Mouse (Mus musculus): ENCODE measurements around the gene Spast. TPM values are rescaled to one million over a fixed set of nuclear protein-coding genes. Genes with fewer than 3 reads are reported as not detected.
"Not testable (repeated sequence)": the region's sequence is repeated elsewhere in the genome, so short reads cannot be mapped to it uniquely, and the experiment has no call there.

The Spast gene
- polyA plus RNA-seq, 1 experiment from 2014 or later, result 54.1 TPM

- WGBS, result 51% methylated on average over 5 of the region's 5 CpGs
- H3K36me3 ChIP-seq (replicated peaks; ENCODE audit: control insufficient read depth, insufficient read depth), result no peaks in the 10 kb centered on the region
- DNase-seq (ENCODE audit: low spot score) (no peak), ATAC-seq (ENCODE audit: low FRiP score) (no peak)
- H3K9ac ChIP-seq, result no peak overlapping the region
- no peak overlapping the region for H3K4me3 ChIP-seq (replicated peaks; ENCODE audit: low read length)
- H3K27ac ChIP-seq, result no peak overlapping the region
- no peaks in the 10 kb centered on the region for H3K27me3 ChIP-seq (ENCODE audit: control insufficient read depth, insufficient read depth, low read length)
- no peaks in the 10 kb centered on the region for H3K4me1 ChIP-seq (replicated peaks; ENCODE audit: control insufficient read depth, insufficient read depth, low read length)
- no peak overlapping the region for H3K4me2 ChIP-seq (replicated peaks)
- H3K9me3 ChIP-seq (ENCODE audit: control insufficient read depth, low read length), result no peaks in the 10 kb centered on the region
Observed at GRCm38 (mm10) chr17:74322400-74323054, 16.3 kb upstream of the Spast start.

GRCm38 (mm10) chr17:74323844-74324243, 14.9 kb upstream of the Spast start, which contains the start of gene Dpy30:
Gene Dpy30, minus strand, starts transcription at chr17:74323944.
- 82% methylated on average over 2 of the region's 2 CpGs for WGBS
- Histone ChIP-seq H3K27me3 (ENCODE audit: control insufficient read depth, insufficient read depth, low read length) (no peaks in the 10 kb centered on the region), H3K4me2 (replicated peaks) (no peak within 1 kb of the TSS), H3K9me3 (ENCODE audit: control insufficient read depth, low read length) (no peaks in the 10 kb centered on the region), H3K36me3 (replicated peaks; ENCODE audit: control insufficient read depth, insufficient read depth) (no peaks in the 10 kb centered on the region), H3K9ac (no peak within 1 kb of the TSS), H3K4me1 (replicated peaks; ENCODE audit: control insufficient read depth, insufficient read depth, low read length) (no peaks in the 10 kb centered on the region), H3K4me3 (replicated peaks; ENCODE audit: low read length) (no peak within 1 kb of the TSS), H3K27ac (no peak within 1 kb of the TSS)
- DNase-seq (ENCODE audit: low spot score) (no peak), ATAC-seq (ENCODE audit: low FRiP score) (no peak)

DNA sequence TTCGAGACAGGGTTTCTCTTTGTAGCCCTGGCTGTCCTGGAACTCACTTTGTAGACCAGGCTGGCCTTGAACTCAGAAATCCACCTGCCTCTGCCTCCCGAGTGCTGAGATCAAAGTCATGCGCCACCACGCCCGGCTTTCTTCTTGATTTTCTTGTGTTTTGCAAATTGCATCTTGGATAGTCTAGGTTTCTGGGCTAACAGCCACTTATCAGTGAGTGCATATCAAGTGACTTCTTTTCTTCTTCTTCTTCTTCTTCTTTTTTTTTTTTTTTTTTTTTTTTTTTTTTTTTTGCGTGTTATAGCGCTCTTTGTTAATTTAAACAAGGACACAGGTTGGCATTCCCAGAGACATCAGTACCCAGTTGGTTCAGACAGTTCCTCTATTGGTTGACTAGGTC, 11.6 kb upstream of the Spast start:
- H3K4me3 ChIP-seq (replicated peaks; ENCODE audit: low read length); DNase-seq (ENCODE audit: low spot score); H3K9me3 ChIP-seq (ENCODE audit: control insufficient read depth, low read length); H3K4me2 ChIP-seq (replicated peaks); H3K9ac ChIP-seq; H3K27me3 ChIP-seq (ENCODE audit: control insufficient read depth, insufficient read depth, low read length); ATAC-seq (ENCODE audit: low FRiP score); H3K4me1 ChIP-seq (replicated peaks; ENCODE audit: control insufficient read depth, insufficient read depth, low read length); H3K27ac ChIP-seq; H3K36me3 ChIP-seq (replicated peaks; ENCODE audit: control insufficient read depth, insufficient read depth): not testable (repeated sequence)
- WGBS, result 87% methylated on average over 7 of the region's 7 CpGs

GRCm38 (mm10) chr17:74328146-74328545, 10.6 kb upstream of the Spast start:
- not testable (repeated sequence) for ATAC-seq (ENCODE audit: low FRiP score); H3K4me3 ChIP-seq (replicated peaks; ENCODE audit: low read length); H3K4me1 ChIP-seq (replicated peaks; ENCODE audit: control insufficient read depth, insufficient read depth, low read length); H3K36me3 ChIP-seq (replicated peaks; ENCODE audit: control insufficient read depth, insufficient read depth); H3K9me3 ChIP-seq (ENCODE audit: control insufficient read depth, low read length); H3K27me3 ChIP-seq (ENCODE audit: control insufficient read depth, insufficient read depth, low read length); H3K9ac ChIP-seq; H3K27ac ChIP-seq; H3K4me2 ChIP-seq (replicated peaks)
- 52% methylated on average over 2 of the region's 2 CpGs for WGBS
- peak; percentile 65 for DNase-seq (ENCODE audit: low spot score)

DNA sequence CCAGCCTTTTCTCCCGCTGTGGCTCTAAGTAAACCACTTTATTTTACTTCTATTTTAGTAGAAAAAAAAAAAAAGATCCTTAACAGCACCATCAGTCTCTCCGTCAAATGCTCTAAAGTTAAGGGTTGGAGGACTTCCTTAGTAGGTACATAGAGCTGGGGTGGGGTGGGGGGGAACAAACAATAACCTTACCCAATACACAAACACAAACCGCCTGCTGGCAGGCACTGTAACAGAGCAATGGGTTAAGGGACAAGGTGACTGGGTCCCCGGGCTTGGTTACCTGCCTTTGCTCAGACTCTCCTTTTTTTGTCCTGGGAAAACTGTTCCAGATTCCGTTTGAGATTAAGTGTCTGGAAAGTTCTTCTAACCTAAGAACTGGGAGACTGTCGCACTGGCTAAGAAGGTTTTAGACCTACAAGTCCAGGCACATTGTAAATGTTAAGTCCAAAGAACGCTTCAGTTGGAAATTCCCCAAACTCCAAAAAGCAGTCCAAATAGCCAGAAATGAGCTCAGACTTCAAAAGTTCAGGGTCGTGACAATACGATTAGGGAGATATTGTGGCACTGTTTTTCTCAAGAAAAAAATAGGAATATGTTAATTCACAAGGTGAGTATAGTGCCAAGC, 7.6 kb upstream of the Spast start:
- Histone ChIP-seq H3K4me2 (replicated peaks) (no peak overlapping the region), H3K27ac (no peak overlapping the region), H3K4me1 (replicated peaks; ENCODE audit: control insufficient read depth, insufficient read depth, low read length) (no peaks in the 10 kb centered on the region), H3K9me3 (ENCODE audit: control insufficient read depth, low read length) (no peaks in the 10 kb centered on the region), H3K36me3 (replicated peaks; ENCODE audit: control insufficient read depth, insufficient read depth) (no peaks in the 10 kb centered on the region), H3K27me3 (ENCODE audit: control insufficient read depth, insufficient read depth, low read length) (no peaks in the 10 kb centered on the region), H3K4me3 (replicated peaks; ENCODE audit: low read length) (no peak overlapping the region), H3K9ac (no peak overlapping the region)
- 82% methylated on average over 9 of the region's 9 CpGs for WGBS
- ATAC-seq (ENCODE audit: low FRiP score), result no peak
- no peak for DNase-seq (ENCODE audit: low spot score)

DNA sequence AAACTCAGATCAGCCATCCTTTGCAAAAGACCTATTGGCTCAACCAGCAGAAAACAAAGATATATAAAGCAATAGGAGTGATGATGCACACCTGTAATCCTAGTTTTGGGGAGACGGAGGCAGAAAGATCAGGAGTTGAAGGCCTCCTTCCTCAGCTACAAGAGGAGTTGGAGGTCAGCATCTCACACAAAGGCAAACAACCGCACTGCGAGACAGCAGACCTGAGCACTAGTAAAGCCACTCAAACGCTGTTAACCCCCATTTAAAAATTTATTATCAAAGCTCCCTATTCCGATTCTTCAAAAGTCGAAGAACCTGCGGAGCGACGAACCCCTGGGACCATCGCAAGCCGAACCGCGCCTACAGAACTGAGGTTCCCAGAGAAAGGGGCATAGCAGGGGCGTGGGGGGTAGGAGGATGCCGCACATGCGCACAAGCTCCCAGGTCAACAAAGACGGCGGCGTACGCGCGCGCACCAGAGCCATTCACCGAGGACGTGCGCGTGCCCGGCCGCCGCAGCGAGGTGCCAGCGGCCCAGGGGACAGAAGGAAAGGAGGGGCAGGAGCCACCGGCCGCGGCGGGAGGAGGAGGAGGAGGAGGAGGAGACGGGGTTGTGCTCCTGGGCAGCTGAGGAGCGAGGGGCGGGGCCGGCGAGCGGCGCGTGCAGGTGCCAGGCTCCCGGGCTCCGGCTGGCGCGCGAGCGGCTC, 409 bp upstream of the Spast start:
- peak overlapping the region; percentile 96 for H3K9ac ChIP-seq
- H3K4me1 ChIP-seq (replicated peaks; ENCODE audit: control insufficient read depth, insufficient read depth, low read length), result peaks cover 33% of the 10 kb centered on the region
- ATAC-seq (ENCODE audit: low FRiP score) (peak; percentile 92), DNase-seq (ENCODE audit: low spot score) (peak; percentile 97)
- H3K4me3 ChIP-seq (replicated peaks; ENCODE audit: low read length), result peak overlapping the region; percentile 84
- no peaks in the 10 kb centered on the region for H3K9me3 ChIP-seq (ENCODE audit: control insufficient read depth, low read length)
- no peaks in the 10 kb centered on the region for H3K27me3 ChIP-seq (ENCODE audit: control insufficient read depth, insufficient read depth, low read length)
- under 1% methylated on average over 35 of the region's 50 CpGs for WGBS
- no peaks in the 10 kb centered on the region for H3K36me3 ChIP-seq (replicated peaks; ENCODE audit: control insufficient read depth, insufficient read depth)
- peak overlapping the region; percentile 98 for H3K27ac ChIP-seq
- H3K4me2 ChIP-seq (replicated peaks), result peak overlapping the region; percentile 94

DNA sequence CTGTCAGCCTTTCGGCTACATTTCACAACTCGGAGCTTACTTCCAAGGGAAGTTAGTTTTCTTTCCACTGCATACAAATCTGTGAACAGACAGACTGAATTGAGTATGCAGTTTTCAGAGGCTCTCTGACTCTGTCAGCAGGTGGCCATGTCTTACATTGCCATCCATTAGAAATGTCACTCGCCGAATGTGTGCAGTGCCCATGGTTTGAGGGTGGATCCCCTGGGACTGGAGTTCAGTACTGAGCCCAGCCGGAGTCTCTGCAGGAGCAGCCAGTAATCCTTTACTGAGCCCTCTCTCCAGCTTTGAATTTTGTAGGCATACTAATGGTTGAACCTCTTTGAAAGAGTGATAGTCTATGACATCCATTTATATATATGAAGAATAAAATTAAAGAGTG, 2.4 kb downstream of the Spast start:
- 30% methylated on average over 5 of the region's 5 CpGs for WGBS
- H3K36me3 ChIP-seq (replicated peaks; ENCODE audit: control insufficient read depth, insufficient read depth), result no peaks in the 10 kb centered on the region
- H3K9me3 ChIP-seq (ENCODE audit: control insufficient read depth, low read length), result no peaks in the 10 kb centered on the region
- no peaks in the 10 kb centered on the region for H3K27me3 ChIP-seq (ENCODE audit: control insufficient read depth, insufficient read depth, low read length)
- no peak overlapping the region for H3K27ac ChIP-seq
- H3K4me2 ChIP-seq (replicated peaks), result peak overlapping the region; percentile 94
- H3K4me1 ChIP-seq (replicated peaks; ENCODE audit: control insufficient read depth, insufficient read depth, low read length), result peaks cover 33% of the 10 kb centered on the region
- H3K4me3 ChIP-seq (replicated peaks; ENCODE audit: low read length), result peak overlapping the region; percentile 84
- DNase-seq (ENCODE audit: low spot score) (no peak), ATAC-seq (ENCODE audit: low FRiP score) (no peak)
- H3K9ac ChIP-seq, result peak overlapping the region; percentile 96; the same call in 1 of the 2 replicates

DNA sequence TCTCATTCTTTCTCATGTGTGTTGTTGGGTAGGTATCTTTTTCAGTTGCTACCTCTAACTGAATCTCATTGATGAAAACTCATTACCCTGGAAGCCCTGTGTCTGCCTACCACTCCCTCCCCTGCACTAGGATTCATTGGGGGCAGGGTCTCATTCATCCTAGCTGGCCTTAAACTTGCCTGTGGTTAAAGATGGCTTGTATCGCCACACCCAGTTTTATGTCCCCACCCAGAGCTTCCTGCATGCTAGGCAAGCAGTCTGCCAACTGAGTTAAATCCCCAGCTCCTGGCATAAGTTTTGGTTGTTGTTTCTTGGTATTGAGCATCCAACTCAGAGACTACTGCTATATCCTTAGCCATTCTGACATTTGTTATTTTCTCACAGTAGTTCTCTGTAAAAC, 24.8 kb downstream of the Spast start:
- no peaks in the 10 kb centered on the region for H3K9me3 ChIP-seq (ENCODE audit: control insufficient read depth, low read length)
- H3K27me3 ChIP-seq (ENCODE audit: control insufficient read depth, insufficient read depth, low read length), result no peaks in the 10 kb centered on the region
- peaks cover 86% of the 10 kb centered on the region for H3K36me3 ChIP-seq (replicated peaks; ENCODE audit: control insufficient read depth, insufficient read depth)
- no peak overlapping the region for H3K9ac ChIP-seq
- H3K27ac ChIP-seq, result no peak overlapping the region
- 87% methylated on average over 1 of the region's 1 CpGs for WGBS
- H3K4me3 ChIP-seq (replicated peaks; ENCODE audit: low read length), result no peak overlapping the region
- DNase-seq (ENCODE audit: low spot score), result no peak
- ATAC-seq (ENCODE audit: low FRiP score), result no peak
- no peaks in the 10 kb centered on the region for H3K4me1 ChIP-seq (replicated peaks; ENCODE audit: control insufficient read depth, insufficient read depth, low read length)
- H3K4me2 ChIP-seq (replicated peaks), result no peak overlapping the region

DNA sequence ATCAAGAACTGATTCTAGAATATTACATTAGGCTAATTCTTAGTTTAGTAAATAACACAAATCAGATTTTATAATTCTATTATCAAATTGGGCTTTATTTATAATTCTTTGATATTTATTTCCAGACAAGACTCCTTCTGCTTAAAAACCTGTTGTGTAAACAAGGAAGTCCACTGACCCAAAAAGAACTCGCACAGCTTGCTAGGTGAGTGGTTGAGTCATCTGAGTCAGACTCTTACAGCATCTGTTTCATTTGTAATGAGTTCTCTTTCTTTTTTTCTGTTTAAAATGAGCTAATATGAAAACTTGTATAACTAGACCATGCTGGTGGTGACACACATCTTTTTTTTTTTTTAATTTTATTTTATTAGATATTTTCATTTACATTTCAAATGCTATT, 38.1 kb downstream of the Spast start:
- Histone ChIP-seq H3K27ac (no peak overlapping the region), H3K4me1 (replicated peaks; ENCODE audit: control insufficient read depth, insufficient read depth, low read length) (no peaks in the 10 kb centered on the region), H3K36me3 (replicated peaks; ENCODE audit: control insufficient read depth, insufficient read depth) (peaks cover 84% of the 10 kb centered on the region), H3K9me3 (ENCODE audit: control insufficient read depth, low read length) (no peaks in the 10 kb centered on the region), H3K9ac (no peak overlapping the region), H3K4me2 (replicated peaks) (no peak overlapping the region), H3K4me3 (replicated peaks; ENCODE audit: low read length) (no peak overlapping the region), H3K27me3 (ENCODE audit: control insufficient read depth, insufficient read depth, low read length) (no peaks in the 10 kb centered on the region)
- ATAC-seq (ENCODE audit: low FRiP score) (no peak), DNase-seq (ENCODE audit: low spot score) (no peak)
- 87% methylated on average over 1 of the region's 1 CpGs for WGBS

Data from hindbrain, embryonic 14.5 days (tissue).